Mouse (Mus musculus): ENCODE measurements around the gene Rab31. TPM values are rescaled to one million over a fixed set of nuclear protein-coding genes. Genes with fewer than 3 reads are reported as not detected.
"Not testable (repeated sequence)": the region's sequence is repeated elsewhere in the genome, so short reads cannot be mapped to it uniquely, and the experiment has no call there.

The Rab31 gene
- polyA plus RNA-seq, 1 experiment from 2014 or later = 23.5 TPM

DNA sequence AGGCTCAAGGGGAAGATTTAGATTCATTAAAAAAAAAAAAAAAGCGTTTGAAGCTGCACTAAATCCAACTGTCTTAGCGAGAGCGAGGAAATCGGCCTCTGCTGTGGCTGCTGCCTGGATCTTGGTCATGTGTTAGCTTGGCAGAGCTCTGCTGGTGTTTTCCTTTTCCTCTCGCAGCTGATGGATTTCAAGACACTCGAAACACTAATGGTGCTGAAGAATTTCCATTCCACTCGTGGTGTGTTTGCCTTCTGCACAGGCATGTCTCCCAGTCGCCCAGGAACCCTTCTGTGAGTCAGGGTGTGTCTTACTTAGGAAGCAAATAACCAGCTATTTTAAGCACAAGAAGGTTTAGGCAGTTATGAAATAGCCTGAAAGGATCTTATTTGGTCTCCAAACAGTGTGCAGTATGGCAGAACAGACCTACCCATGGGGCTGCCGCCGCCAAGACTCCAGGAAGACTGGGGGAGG lies 129.5 kb downstream of the Rab31 start:
- peak; percentile 57 for DNase-seq (ENCODE audit: low spot score)
- WGBS = 16% methylated on average over 10 of the region's 10 CpGs
- H3K4me1 ChIP-seq (replicated peaks; ENCODE audit: control insufficient read depth, insufficient read depth) = no peaks in the 10 kb centered on the region; the same call in 1 of the 2 replicates
- 0 out of 2 replicates have a peak overlapping the region, but pooled peaks have one; percentile 18 for H3K9ac ChIP-seq (ENCODE audit: low read length)
- H3K9me3 ChIP-seq (ENCODE audit: control insufficient read depth, low read length) = no peaks in the 10 kb centered on the region
- H3K36me3 ChIP-seq (ENCODE audit: control insufficient read depth, insufficient read depth, low read length) = no peaks in the 10 kb centered on the region
- H3K27me3 ChIP-seq (ENCODE audit: control insufficient read depth, insufficient read depth, low read length) = no peaks in the 10 kb centered on the region
- no peak for TF ChIP-seq EP300 (optimal IDR thresholded peaks at IDR 0.05)
- 0 out of 2 replicates have a peak overlapping the region, but pooled peaks have one; percentile 10 for H3K4me3 ChIP-seq (ENCODE audit: low read depth, low read length)
- ATAC-seq (ENCODE audit: low FRiP score, low TSS enrichment) = peak; percentile 74
- peak overlapping the region; percentile 34 for H3K4me2 ChIP-seq (replicated peaks; ENCODE audit: low read depth)
- H3K27ac ChIP-seq (replicated peaks) = peak overlapping the region; percentile 81

DNA sequence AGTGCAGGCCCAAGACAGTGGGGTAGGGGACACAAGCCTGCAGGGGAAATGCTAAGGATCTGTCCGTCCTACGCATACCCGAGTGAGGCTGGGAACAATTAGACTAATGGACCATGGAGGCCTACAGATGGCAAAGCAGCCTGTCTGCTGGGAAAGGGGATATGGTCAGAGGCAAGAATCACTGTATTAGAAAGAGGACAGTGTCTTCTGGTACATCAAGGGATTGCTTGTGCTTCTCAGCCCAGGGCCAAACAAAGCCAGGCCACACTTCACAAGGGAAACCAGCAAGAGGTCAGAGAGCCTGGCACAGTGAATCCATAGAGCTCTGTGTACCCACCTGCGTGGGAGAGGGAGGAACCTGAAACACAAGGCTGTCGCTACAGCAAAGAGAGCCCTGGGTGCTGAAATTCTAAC lies 130.0 kb downstream of the Rab31 start:
- peak overlapping the region; percentile 81 for H3K27ac ChIP-seq (replicated peaks)
- H3K9ac ChIP-seq (ENCODE audit: low read length) = no peak overlapping the region
- 65% methylated on average over 5 of the region's 5 CpGs for WGBS
- no peaks in the 10 kb centered on the region for H3K36me3 ChIP-seq (ENCODE audit: control insufficient read depth, insufficient read depth, low read length)
- no peaks in the 10 kb centered on the region; the same call in 1 of the 2 replicates for H3K4me1 ChIP-seq (replicated peaks; ENCODE audit: control insufficient read depth, insufficient read depth)
- 0 out of 2 replicates have a peak, but pooled peaks have one; percentile 24 for ATAC-seq (ENCODE audit: low FRiP score, low TSS enrichment)
- H3K4me3 ChIP-seq (ENCODE audit: low read depth, low read length) = no peak overlapping the region
- no peak overlapping the region for H3K4me2 ChIP-seq (replicated peaks; ENCODE audit: low read depth)
- TF ChIP-seq CTCF (IDR thresholded peaks at IDR 0.05; ENCODE audit: low read depth) = no peak
- no peaks in the 10 kb centered on the region for H3K27me3 ChIP-seq (ENCODE audit: control insufficient read depth, insufficient read depth, low read length)
- peak; percentile 32 for DNase-seq (ENCODE audit: low spot score)
- H3K9me3 ChIP-seq (ENCODE audit: control insufficient read depth, low read length) = no peaks in the 10 kb centered on the region

DNA sequence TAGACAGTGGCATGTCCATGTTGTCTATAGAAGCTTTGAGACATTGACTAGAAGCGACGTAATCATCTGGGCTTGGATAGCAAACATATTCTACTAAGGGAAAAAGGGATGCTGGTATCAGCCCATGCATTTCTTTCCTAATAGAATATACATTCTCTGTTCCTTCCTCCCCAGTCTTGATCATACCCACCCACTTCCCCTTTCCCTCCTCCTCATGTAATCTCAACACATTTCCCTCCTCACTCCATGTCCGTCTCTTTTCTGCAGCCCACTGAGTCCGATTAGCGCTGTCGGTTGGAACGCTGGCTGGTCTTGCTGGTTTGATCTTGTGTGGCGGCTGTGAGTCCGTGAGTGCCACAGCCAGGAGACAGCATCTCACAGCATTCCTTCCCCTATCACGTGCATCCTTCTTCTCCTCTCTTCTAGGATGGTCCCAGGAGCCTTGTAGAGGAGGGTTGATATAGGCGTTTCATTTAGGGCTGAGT lies 130.8 kb downstream of the Rab31 start, which contains the start of gene Txndc2:
Gene Txndc2 (minus strand): TSS at position 435 of the 485 bp plus-strand sequence.
- H3K4me2 ChIP-seq (replicated peaks; ENCODE audit: low read depth) = peak within 1 kb of the TSS; percentile 34
- WGBS = 93% methylated on average over 11 of the region's 11 CpGs
- H3K27ac ChIP-seq (replicated peaks) = peak within 1 kb of the TSS; percentile 81
- TF ChIP-seq EP300 (optimal IDR thresholded peaks at IDR 0.05) (no peak), CTCF (IDR thresholded peaks at IDR 0.05; ENCODE audit: low read depth) (no peak)
- ATAC-seq (ENCODE audit: low FRiP score, low TSS enrichment) (no peak), DNase-seq (ENCODE audit: low spot score) (no peak)
- no peaks in the 10 kb centered on the region for H3K36me3 ChIP-seq (ENCODE audit: control insufficient read depth, insufficient read depth, low read length)
- no peak within 1 kb of the TSS for H3K4me3 ChIP-seq (ENCODE audit: low read depth, low read length)
- H3K9me3 ChIP-seq (ENCODE audit: control insufficient read depth, low read length) = no peaks in the 10 kb centered on the region
- H3K27me3 ChIP-seq (ENCODE audit: control insufficient read depth, insufficient read depth, low read length) = no peaks in the 10 kb centered on the region
- H3K4me1 ChIP-seq (replicated peaks; ENCODE audit: control insufficient read depth, insufficient read depth) = no peaks in the 10 kb centered on the region; the same call in 1 of the 2 replicates
- 0 out of 2 replicates have a peak within 1 kb of the TSS, but pooled peaks have one; percentile 13 for H3K9ac ChIP-seq (ENCODE audit: low read length)

DNA sequence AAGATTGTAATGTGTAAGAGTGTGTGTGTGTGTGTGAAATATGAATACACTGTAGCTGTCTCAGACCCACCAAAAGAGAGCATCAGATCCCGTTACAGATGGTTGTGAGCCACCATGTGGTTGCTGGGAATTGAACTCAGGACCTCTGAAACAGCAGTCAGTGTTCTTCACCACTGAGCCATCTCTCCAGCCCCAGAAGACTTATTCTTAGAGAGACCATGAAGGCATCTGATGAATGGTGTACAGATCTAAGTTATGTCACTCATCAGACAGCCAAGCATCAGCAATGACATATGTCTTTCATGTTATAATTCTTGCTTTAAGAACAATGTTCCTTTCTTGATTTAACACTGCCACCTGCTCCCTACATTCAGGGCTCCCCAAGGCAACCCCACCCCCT lies 133.4 kb downstream of the Rab31 start:
- Histone ChIP-seq H3K27ac (replicated peaks) (no peak overlapping the region), H3K27me3 (ENCODE audit: control insufficient read depth, insufficient read depth, low read length) (no peaks in the 10 kb centered on the region), H3K4me1 (replicated peaks; ENCODE audit: control insufficient read depth, insufficient read depth) (no peaks in the 10 kb centered on the region; the same call in 1 of the 2 replicates), H3K4me3 (ENCODE audit: low read depth, low read length) (no peak overlapping the region), H3K9me3 (ENCODE audit: control insufficient read depth, low read length) (no peaks in the 10 kb centered on the region), H3K36me3 (ENCODE audit: control insufficient read depth, insufficient read depth, low read length) (no peaks in the 10 kb centered on the region), H3K9ac (ENCODE audit: low read length) (no peak overlapping the region), H3K4me2 (replicated peaks; ENCODE audit: low read depth) (no peak overlapping the region)
- DNase-seq (ENCODE audit: low spot score) (no peak), ATAC-seq (ENCODE audit: low FRiP score, low TSS enrichment) (no peak)
- 79% methylated on average over 1 of the region's 1 CpGs for WGBS
- TF ChIP-seq CTCF (IDR thresholded peaks at IDR 0.05; ENCODE audit: low read depth) (no peak), EP300 (optimal IDR thresholded peaks at IDR 0.05) (no peak)

DNA sequence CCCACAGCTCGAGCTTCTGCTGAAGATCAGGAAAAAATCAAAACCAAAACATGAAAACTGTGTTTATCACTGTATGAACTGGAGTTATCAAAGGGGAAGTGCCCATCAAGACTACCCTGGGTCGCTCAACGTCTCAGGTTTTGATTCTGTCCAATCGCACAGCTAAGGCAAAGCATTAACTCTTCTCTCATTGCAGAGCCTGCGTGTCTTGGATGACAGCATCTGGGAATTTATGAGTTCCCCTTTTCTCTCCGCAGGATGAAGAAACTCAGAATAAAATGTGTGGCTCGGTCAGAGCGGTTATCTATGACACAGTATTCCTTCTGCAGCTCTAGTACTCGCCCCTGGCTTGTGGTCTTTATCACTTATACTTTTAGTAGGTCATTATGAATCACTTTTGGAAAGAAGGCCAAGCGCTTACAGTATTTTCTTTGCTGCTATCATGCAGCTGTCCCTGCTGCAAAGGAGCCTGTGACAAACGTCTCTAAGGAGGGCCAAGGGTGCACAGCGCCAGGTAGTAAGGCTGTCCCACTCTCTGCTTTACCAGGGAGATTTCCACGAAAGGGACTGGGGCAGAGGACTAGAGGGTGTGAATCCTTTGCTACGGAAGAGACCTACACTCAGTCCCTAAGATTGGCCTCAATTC lies 136.7 kb downstream of the Rab31 start:
- Histone ChIP-seq H3K27me3 (ENCODE audit: control insufficient read depth, insufficient read depth, low read length) (no peaks in the 10 kb centered on the region), H3K36me3 (ENCODE audit: control insufficient read depth, insufficient read depth, low read length) (no peaks in the 10 kb centered on the region), H3K9ac (ENCODE audit: low read length) (no peak overlapping the region), H3K9me3 (ENCODE audit: control insufficient read depth, low read length) (no peaks in the 10 kb centered on the region), H3K4me2 (replicated peaks; ENCODE audit: low read depth) (no peak overlapping the region), H3K4me3 (ENCODE audit: low read depth, low read length) (no peak overlapping the region), H3K27ac (replicated peaks) (no peak overlapping the region), H3K4me1 (replicated peaks; ENCODE audit: control insufficient read depth, insufficient read depth) (no peaks in the 10 kb centered on the region)
- no peak for ATAC-seq (ENCODE audit: low FRiP score, low TSS enrichment)
- DNase-seq (ENCODE audit: low spot score) = no peak
- TF ChIP-seq CTCF (IDR thresholded peaks at IDR 0.05; ENCODE audit: low read depth) = no peak
- no peak for TF ChIP-seq EP300 (optimal IDR thresholded peaks at IDR 0.05)
- WGBS = 64% methylated on average over 14 of the region's 14 CpGs

DNA sequence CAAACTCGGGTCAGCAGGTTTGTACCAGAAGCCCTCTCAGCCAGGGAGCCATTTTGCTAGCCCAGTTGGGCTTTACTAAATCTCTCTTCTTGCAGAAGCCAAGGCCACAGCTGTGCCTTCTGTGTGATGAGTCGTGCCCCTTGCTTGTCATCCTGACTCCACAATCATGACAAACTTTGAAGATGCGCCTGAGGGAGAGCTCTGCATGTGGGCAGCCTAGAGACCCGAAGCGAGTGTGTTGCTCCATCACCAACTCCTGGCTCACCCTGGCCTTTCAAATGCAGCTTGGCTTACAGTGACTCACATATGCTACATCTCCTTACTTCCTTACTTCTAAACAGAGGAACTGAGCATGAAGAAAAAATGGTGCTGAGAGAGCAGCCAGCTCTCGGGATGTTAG lies 142.6 kb downstream of the Rab31 start:
- no peak overlapping the region for H3K4me3 ChIP-seq (ENCODE audit: low read depth, low read length)
- no peaks in the 10 kb centered on the region for H3K9me3 ChIP-seq (ENCODE audit: control insufficient read depth, low read length)
- no peak overlapping the region for H3K4me2 ChIP-seq (replicated peaks; ENCODE audit: low read depth)
- no peaks in the 10 kb centered on the region for H3K27me3 ChIP-seq (ENCODE audit: control insufficient read depth, insufficient read depth, low read length)
- no peak for ATAC-seq (ENCODE audit: low FRiP score, low TSS enrichment)
- 74% methylated on average over 6 of the region's 6 CpGs for WGBS
- H3K9ac ChIP-seq (ENCODE audit: low read length) = no peak overlapping the region
- H3K36me3 ChIP-seq (ENCODE audit: control insufficient read depth, insufficient read depth, low read length) = no peaks in the 10 kb centered on the region
- no peaks in the 10 kb centered on the region for H3K4me1 ChIP-seq (replicated peaks; ENCODE audit: control insufficient read depth, insufficient read depth)
- no peak for DNase-seq (ENCODE audit: low spot score)
- no peak overlapping the region for H3K27ac ChIP-seq (replicated peaks)
- TF ChIP-seq EP300 (optimal IDR thresholded peaks at IDR 0.05) (no peak), CTCF (IDR thresholded peaks at IDR 0.05; ENCODE audit: low read depth) (no peak)

DNA sequence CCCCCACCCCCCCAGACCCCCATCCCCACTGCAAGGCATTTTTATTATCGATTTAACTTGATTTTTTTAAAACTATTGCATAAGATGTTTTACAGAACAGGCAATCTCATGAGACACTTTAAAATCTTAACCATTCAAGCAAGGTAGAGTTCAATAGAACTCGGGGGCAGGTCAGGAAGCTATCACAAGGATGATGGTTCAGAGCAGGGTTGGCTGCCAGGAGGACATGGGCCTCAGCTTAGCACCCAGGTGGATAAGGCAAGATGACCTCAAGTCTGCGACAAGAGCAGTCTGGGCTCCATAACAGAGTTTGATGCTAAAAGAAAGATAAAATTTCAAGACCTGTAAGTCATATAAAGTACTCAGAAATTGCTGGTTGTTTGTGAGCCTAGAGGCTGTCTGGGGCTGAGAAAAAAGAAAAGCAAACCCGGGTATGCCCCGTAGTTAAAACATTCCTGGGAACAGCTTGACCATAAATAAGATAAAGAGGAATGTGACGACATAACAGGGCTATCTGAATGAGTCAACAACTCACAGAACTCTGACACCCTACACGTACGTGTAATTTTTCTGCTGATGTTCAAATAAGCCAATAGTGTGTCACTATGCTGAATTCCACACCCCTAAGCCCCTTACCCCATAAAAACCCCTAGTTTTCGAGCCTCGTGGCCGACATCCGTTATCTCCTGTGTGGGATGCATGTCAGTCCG lies 143.6 kb downstream of the Rab31 start:
- H3K4me2 ChIP-seq (replicated peaks; ENCODE audit: low read depth) = not testable (repeated sequence)

More for the DNA sequence above, 143.6 kb downstream of the Rab31 start:
- not testable (repeated sequence) for H3K9ac ChIP-seq (ENCODE audit: low read length); H3K36me3 ChIP-seq (ENCODE audit: control insufficient read depth, insufficient read depth, low read length); ATAC-seq (ENCODE audit: low FRiP score, low TSS enrichment); H3K9me3 ChIP-seq (ENCODE audit: control insufficient read depth, low read length); DNase-seq (ENCODE audit: low spot score); H3K4me1 ChIP-seq (replicated peaks; ENCODE audit: control insufficient read depth, insufficient read depth); H3K4me3 ChIP-seq (ENCODE audit: low read depth, low read length); H3K27ac ChIP-seq (replicated peaks); H3K27me3 ChIP-seq (ENCODE audit: control insufficient read depth, insufficient read depth, low read length)
- WGBS = 64% methylated on average over 13 of the region's 13 CpGs

Measured in stomach, postnatal 0 days (tissue).